Mouse (Mus musculus) T-helper 2 cell (primary cell): ENCODE measurements around the gene Wapl.

Experiments
- in situ Hi-C: fragments of 300-600 bp; cut with MboI, MseI; formaldehyde crosslinking; loops from one replicate; pipeline ENCODE4 v1.15.1; 2025; ENCODE audit warnings: high pct_unique_total_duplicates

The Wapl gene

GRCm38 (mm10) chr14:34772132-34772531 lies 98.4 kb downstream of the Wapl start:
- in situ Hi-C loops, result no loop called here

GRCm38 (mm10) chr14:34773681-34774080 lies 100.0 kb downstream of the Wapl start:
- in situ Hi-C loops, result no loop called here

GRCm38 (mm10) chr14:34774231-34774630 lies 100.5 kb downstream of the Wapl start:
- in situ Hi-C loops, result no loop called here

GRCm38 (mm10) chr14:34776719-34777385 lies 103.1 kb downstream of the Wapl start:
- in situ Hi-C loops, result loop anchor here (5.0 kb wide), 1 partner anchor 165 kb away; no protein-coding TSS in a partner anchor

DNA sequence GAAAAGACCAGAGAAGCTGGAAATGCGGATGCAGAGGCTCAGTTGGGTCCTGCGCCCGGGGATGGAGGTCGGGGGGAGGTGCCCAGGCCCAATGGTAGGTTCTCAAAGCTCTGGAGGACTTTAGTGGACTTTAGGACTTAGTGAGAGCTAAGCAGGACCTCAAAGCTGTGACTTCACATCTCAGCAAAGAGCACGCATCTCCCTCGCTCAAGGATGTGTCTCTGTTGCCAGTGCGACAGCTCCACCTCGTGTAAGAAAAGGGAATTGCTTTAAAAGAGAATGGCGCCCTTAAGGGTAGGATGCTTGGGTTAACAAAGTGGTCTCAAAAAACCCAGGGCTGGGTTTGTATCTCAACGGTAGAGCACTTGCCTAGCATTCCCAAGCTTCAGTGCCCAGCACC lies 104.1 kb downstream of the Wapl start:
- in situ Hi-C loops, result loop anchor here (5.0 kb wide), 1 partner anchor 166 kb away; no protein-coding TSS in a partner anchor

GRCm38 (mm10) chr14:34778760-34779159 lies 105.0 kb downstream of the Wapl start:
- in situ Hi-C loops, result loop anchor here (5.0 kb wide), 1 partner anchor 166 kb away; no protein-coding TSS in a partner anchor

DNA sequence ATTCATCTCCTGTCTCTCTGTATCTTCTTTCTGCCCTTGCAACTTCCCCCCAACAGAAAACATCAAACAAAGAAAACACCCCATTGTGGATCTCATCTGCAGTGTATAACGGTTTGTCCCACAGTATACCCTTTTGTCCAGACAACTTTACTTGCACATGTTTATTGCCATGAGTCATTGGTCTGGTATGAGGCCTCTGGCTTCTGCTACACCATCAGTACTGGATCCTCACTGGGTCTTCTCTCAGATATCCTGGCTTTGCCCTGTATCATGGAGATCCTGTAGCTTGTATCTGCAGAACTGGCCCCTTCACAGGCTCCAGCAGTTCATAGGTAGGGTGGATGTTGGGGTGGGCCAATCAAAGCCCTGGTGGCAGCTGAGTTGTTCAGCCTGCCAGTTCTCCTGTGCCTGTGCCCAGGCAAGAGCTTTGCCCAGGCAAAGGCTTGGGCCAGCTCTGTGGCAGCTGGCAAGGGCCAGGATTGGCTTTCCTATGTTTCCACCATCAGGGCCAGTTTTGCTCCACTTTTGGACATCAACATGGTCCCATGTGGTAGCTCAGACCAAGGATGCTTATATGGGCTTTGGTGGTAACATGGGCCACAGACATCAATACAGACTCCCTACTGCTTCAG lies 119.8 kb downstream of the Wapl start:
- in situ Hi-C loops, result no loop called here
